ENCODE assay signal across 8 mouse cellular contexts in the genomic region with DNA sequence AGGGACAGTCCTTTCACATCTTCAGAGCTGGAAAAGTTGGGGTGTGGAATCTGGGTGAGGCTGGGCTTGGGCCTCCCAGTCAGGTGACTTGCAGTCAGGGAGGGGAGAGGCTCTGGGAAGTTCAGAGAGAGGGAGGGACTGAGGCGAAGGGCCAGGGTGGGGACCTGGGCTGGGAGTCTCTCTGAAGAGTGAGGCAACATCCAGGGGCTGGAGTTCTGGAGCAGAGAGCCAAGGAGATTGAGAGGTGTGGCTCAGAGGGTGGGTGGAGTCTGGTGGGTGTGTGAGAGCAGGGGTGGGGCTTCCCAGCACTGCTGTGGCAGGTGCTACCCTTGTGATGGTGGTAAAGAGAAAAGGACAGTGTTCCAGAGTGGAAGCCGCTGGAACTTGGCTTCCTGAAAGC. TPM values are rescaled to one million over a fixed set of nuclear protein-coding genes. Genes with fewer than 3 reads are reported as not detected.
DNase-seq lines count a peak whose midpoint lies in the region; ATAC-seq and TF ChIP-seq lines count a peak whose summit lies in the region.
"Had no signal": no experiment of that assay in that cellular context is flagged by ENCODE, and none has a peak within 500 bp of the region (broad histone marks: within the 10 kb centered on the region; RNA-seq: fewer than 3 reads in every experiment).

No protein-coding gene starts in this region.

- no peaks in the 10 kb centered on the region for H3K27me3 ChIP-seq in embryonic facial prominence, embryonic 11.5 days (ENCODE audit: control insufficient read depth, insufficient read depth, low read length)
- H3K27me3 ChIP-seq in forebrain, embryonic 12.5 days = peaks cover 78% of the 10 kb centered on the region

- intact Hi-C loops in heart, postnatal 25 days (cut with DNase I) = loop anchor here (2.0 kb wide), 1 partner anchor 29 kb away; no protein-coding TSS in a partner anchor

- 0 out of 2 replicates have a peak, but pooled peaks have one; percentile 7 for ATAC-seq in embryonic facial prominence, embryonic 11.5 days (replicated peaks; ENCODE audit: insufficient number of reproducible peaks, low FRiP score, low TSS enrichment, low read depth)
- no peak for ATAC-seq in forebrain, embryonic 12.5 days (ENCODE audit: low FRiP score)

- no peak overlapping the region for H3K4me2 ChIP-seq in embryonic facial prominence, embryonic 11.5 days (ENCODE audit: low read depth, low read length)
- no peak overlapping the region for H3K4me2 ChIP-seq in forebrain, embryonic 12.5 days
- H3K4me2 ChIP-seq: neural tube, embryonic 13.5 days had no signal

- no peaks in the 10 kb centered on the region for H3K36me3 ChIP-seq in ES-E14 (ENCODE audit: control insufficient read depth, insufficient read depth, low read length, poor library complexity, severe bottlenecking)
- no peaks in the 10 kb centered on the region for H3K36me3 ChIP-seq in embryonic facial prominence, embryonic 11.5 days (replicated peaks; ENCODE audit: control insufficient read depth, insufficient read depth, low read depth, low read length)
- no peaks in the 10 kb centered on the region for H3K36me3 ChIP-seq in forebrain, embryonic 12.5 days (replicated peaks)
- H3K36me3 ChIP-seq: neural tube, embryonic 13.5 days had no signal

- H3K9me3 ChIP-seq in ES-E14 (ENCODE audit: control insufficient read depth, insufficient read depth, low read depth, low read length) = no peaks in the 10 kb centered on the region
- no peaks in the 10 kb centered on the region for H3K9me3 ChIP-seq in embryonic facial prominence, embryonic 11.5 days (replicated peaks; ENCODE audit: control insufficient read depth, low read length)
- no peaks in the 10 kb centered on the region for H3K9me3 ChIP-seq in forebrain, embryonic 12.5 days
- H3K9me3 ChIP-seq: neural tube, embryonic 13.5 days had no signal

- H3K9ac ChIP-seq in ES-E14 (ENCODE audit: insufficient read depth, low read depth, low read length, poor library complexity, severe bottlenecking) = no peak overlapping the region
- H3K9ac ChIP-seq in embryonic facial prominence, embryonic 11.5 days (replicated peaks; ENCODE audit: low read length) = no peak overlapping the region
- H3K9ac ChIP-seq in forebrain, embryonic 12.5 days = no peak overlapping the region

- WGBS in embryonic facial prominence, embryonic 11.5 days = 31% methylated on average over 2 of the region's 2 CpGs
- 48% methylated on average over 2 of the region's 2 CpGs for WGBS in forebrain, embryonic 12.5 days

- DNase-seq in ES-E14 (ENCODE audit: low read depth, low spot score) = peak; percentile 88
- no peak for DNase-seq in embryonic facial prominence, embryonic 11.5 days (ENCODE audit: low spot score)
- DNase-seq in heart, postnatal 25 days (ENCODE audit: low spot score) = peak; percentile 71
- peak; percentile 92 for DNase-seq in lung, postnatal 25 days (ENCODE audit: low spot score)
- no peak for DNase-seq in layer of hippocampus, adult 11-12 months (ENCODE audit: low spot score)
- no peak for DNase-seq in spleen, adult 18-20 months

- peak overlapping the region; percentile 70 for H3K27ac ChIP-seq in ES-E14 (ENCODE audit: insufficient read depth, low read depth, low read length, poor library complexity, severe bottlenecking)
- no peak overlapping the region; the same call in 1 of the 2 replicates for H3K27ac ChIP-seq in embryonic facial prominence, embryonic 11.5 days (replicated peaks; ENCODE audit: low read depth, low read length)
- H3K27ac ChIP-seq in forebrain, embryonic 12.5 days = no peak overlapping the region
- H3K27ac ChIP-seq: neural tube, embryonic 13.5 days had no signal

- no peak overlapping the region for H3K4me3 ChIP-seq in ES-E14 (ENCODE audit: insufficient read depth in 1 of 2, low read depth in 1 of 2, low read length in 2 of 2, poor library complexity in 1 of 2, severe bottlenecking in 1 of 2)
- no peak overlapping the region for H3K4me3 ChIP-seq in embryonic facial prominence, embryonic 11.5 days (ENCODE audit: low read depth, low read length)
- no peak overlapping the region for H3K4me3 ChIP-seq in forebrain, embryonic 12.5 days (replicated peaks)
- H3K4me3 ChIP-seq: neural tube, embryonic 13.5 days had no signal

- peaks cover 23 to 37% of the 10 kb centered on the region in 2 experiments for H3K4me1 ChIP-seq in ES-E14 (ENCODE audit: control insufficient read depth in 2 of 2, insufficient read depth in 2 of 2, low read length in 2 of 2, poor library complexity in 1 of 2)
- H3K4me1 ChIP-seq in embryonic facial prominence, embryonic 11.5 days (ENCODE audit: control insufficient read depth, insufficient read depth, low read length) = peaks cover 5% of the 10 kb centered on the region
- H3K4me1 ChIP-seq in forebrain, embryonic 12.5 days = peaks cover 68% of the 10 kb centered on the region

- in situ Hi-C loops in ES-E14 (cut with MboI; ENCODE audit: low sequenced_read_pairs in 2 of 2, unreplicated experiment in 2 of 2) = no loop called here

TF ChIP-seq in ES-E14, 5 proteins besides CTCF, POLR2A, EP300 and RAD21:
- TF ChIP-seq CHD2 (IDR thresholded peaks at IDR 0.05; ENCODE audit: low read depth, low read length) (no peak), MAFK (IDR thresholded peaks at IDR 0.05; ENCODE audit: insufficient read depth, low read depth, low read length) (no peak)

RNA-seq across cellular contexts. Expression of gene Socs3, which starts 35.7 kb away (rescaled TPM):
- 69.8 and 78.6 TPM in 2 replicates for total RNA-seq in ES-E14 (2012; rRNA removed)
- 8.4 and 9.8 TPM in 2 replicates for polyA plus RNA-seq in embryonic facial prominence, embryonic 11.5 days (2014; fragmentation: Nextera tagmentation; extraction: Ambion mirVana)
- total RNA-seq in heart, postnatal 25 days (2021) = 1 to 10 TPM; 5.2 to 6.3 TPM
- 13.5 and 14.7 TPM in 2 replicates for polyA plus RNA-seq in forebrain, embryonic 12.5 days (2016; fragmentation: Nextera tagmentation; extraction: Ambion mirVana)

RNA-seq across cellular contexts. Expression of gene Pgs1, which starts 51.9 kb away (rescaled TPM):
- 95.2 and 101 TPM in 2 replicates for total RNA-seq in ES-E14 (2012; rRNA removed)
- polyA plus RNA-seq in embryonic facial prominence, embryonic 11.5 days (2014; fragmentation: Nextera tagmentation; extraction: Ambion mirVana) = 33.7 and 34.7 TPM in 2 replicates
- total RNA-seq in heart, postnatal 25 days (2021) = 10 to 100 TPM; 18.1 to 18.2 TPM
- 45.3 and 45.9 TPM in 2 replicates for polyA plus RNA-seq in forebrain, embryonic 12.5 days (2016; fragmentation: Nextera tagmentation; extraction: Ambion mirVana)

Comparison
In these comparisons a context has a peak if more than half of its experiments do, and no peak if none do; other contexts are left out.
1. DNase-seq: peak in ES-E14 (single experiment), heart, postnatal 25 days (single experiment) and lung, postnatal 25 days (single experiment); none in embryonic facial prominence, embryonic 11.5 days (single experiment), layer of hippocampus, adult 11-12 months (single experiment) and spleen, adult 18-20 months (0 of 2).